Mouse (Mus musculus): ENCODE results near the gene Hipk1. TPM values are rescaled to one million over a fixed set of nuclear protein-coding genes. Genes with fewer than 3 reads are reported as not detected.
"Not testable (repeated sequence)": the region's sequence is repeated elsewhere in the genome, so short reads cannot be mapped to it uniquely, and the experiment has no call there.

Hipk1 gene
- polyA plus RNA-seq, 3 experiments from 2014 or later, result 28.8 to 71.0 (median 34.9) TPM

- ATAC-seq, result not testable (repeated sequence)
Observed at GRCm38 (mm10) chr3:103792111-103792406, 696 bp upstream of the Hipk1 start.

- ATAC-seq, result peak; percentile 15
Observed at GRCm38 (mm10) chr3:103790346-103791145, 817 bp downstream of the Hipk1 start.

GRCm38 (mm10) chr3:103789891-103790345 lies 1.4 kb downstream of the Hipk1 start:
- ATAC-seq, result peak; percentile 66

- no peak for ATAC-seq
Observed at GRCm38 (mm10) chr3:103789096-103789495, 2.3 kb downstream of the Hipk1 start.

- ATAC-seq, result no peak
Observed at GRCm38 (mm10) chr3:103787225-103787624, 4.1 kb downstream of the Hipk1 start.

- ATAC-seq, result no peak
Observed at GRCm38 (mm10) chr3:103782844-103783609, 8.3 kb downstream of the Hipk1 start.

DNA sequence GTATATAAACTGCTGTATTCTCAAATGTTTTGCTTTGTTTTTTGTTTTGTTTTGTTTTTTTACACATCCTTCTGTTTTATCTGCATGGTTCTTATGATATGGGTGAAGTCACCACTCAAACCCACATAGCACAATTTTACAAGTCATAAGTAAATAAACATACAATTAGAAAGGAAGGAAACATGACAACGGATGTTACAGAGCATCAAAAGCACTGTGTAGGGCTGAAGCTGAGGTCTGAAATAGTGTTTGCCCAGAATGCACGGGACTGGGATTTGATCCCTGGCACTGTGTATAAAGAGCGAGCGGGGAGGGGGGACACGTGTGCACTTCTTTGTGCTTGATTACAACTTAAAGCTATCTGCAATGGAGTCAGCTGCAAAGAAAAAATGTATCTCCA lies 10.6 kb downstream of the Hipk1 start:
- peak; percentile 71 for ATAC-seq

DNA sequence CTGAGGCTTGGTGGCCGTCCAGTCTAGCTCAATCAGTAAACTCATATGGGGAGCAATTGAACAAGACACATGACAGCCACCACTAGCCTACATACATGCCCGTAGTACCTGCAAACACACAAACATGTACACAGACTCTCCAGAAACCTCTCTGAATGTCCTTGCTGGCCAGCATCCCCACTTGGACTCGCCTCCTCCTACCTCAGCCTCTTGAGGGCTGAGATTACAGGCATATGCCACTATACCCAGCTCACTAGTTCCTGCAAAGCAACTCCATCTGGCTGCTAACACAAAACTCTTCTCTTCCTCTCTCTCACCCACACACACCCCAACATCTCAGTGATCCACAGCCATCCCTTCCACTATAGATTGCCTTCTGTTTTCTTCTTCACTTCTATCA lies 11.1 kb downstream of the Hipk1 start:
- no peak for ATAC-seq

DNA sequence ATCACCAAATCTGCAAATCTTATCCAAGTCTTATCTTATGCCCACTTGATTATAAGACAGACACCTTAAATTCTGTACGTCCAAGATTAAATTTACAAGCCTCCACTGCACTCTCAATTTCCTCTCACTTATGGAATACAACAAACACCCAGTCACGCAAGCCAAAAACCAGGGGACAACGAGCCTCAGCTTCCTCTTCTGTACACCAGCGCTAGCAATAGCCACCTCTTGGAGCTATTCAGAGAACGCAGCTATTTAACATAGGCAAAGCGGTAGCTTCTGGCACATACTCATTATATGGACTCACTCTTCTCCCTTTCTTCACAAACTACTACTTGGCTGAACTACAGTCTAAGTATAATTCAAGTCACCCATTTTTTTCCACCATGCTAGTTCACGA lies 12.2 kb downstream of the Hipk1 start:
- no peak for ATAC-seq

DNA sequence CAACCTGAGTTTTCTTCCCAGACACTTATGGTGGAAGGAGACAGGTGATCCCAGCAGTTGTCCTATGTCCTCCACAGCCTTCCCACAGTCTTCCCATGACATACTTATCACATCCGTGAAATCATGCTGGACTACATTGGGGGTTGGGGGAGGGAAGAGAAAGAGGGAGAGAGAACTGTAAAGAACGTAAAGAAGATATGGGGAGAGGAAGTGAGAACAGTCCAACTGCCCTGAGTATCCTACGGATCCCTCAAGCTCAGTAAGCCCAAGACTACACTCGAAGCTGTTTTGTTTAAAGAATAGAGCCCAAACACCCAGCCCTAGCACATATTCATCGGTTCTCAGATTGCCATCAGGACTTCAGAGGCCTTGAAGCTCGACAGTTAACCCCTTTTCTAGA lies 12.7 kb downstream of the Hipk1 start:
- ATAC-seq, result no peak

DNA sequence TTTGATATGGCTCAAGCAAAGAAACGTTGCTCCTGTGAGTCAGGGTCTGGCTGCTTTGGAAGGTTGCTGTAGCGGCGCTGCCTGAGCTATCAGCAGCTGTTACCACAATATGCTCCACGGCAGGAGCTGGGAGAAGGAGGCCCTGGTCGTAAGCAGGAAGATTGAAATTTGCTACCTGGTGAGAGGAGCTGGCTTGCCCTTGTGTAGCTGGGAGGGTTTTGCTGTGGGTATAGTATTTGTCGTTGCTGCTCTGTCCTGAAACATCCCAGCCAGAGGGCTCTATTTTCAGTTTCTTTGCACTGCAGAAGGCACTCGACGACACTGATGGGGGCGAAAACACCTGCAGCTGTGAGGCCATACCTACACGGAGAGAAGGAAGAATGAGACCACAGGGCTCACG lies 13.4 kb downstream of the Hipk1 start:
- ATAC-seq, result no peak

DNA sequence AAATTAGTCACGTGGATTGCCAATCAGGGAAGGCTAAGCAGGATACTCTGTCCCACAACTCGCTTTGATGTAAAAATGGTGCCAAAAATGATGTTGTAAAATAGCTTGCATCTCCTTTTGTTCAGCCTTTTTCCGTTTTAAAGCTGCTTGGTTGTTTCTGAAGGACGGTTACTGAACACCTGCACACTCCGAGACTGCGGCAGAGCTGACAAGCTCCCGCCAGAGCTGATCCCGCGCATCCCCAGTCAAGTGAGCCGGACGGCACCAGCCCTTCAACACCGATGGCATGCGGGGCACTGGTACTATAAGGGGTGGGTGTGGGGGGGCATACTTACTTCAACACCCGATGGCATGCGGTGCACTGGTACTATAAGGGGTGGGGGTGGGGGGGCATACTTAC lies 17.4 kb downstream of the Hipk1 start:
- ATAC-seq, result no peak

GRCm38 (mm10) chr3:103773508-103773907 lies 17.9 kb downstream of the Hipk1 start:
- peak; percentile 2 for ATAC-seq

GRCm38 (mm10) chr3:103772846-103773245 lies 18.5 kb downstream of the Hipk1 start:
- peak; percentile 83 for ATAC-seq

- ATAC-seq, result no peak
Observed at GRCm38 (mm10) chr3:103771531-103772130, 19.7 kb downstream of the Hipk1 start.

- no peak for ATAC-seq
Observed at GRCm38 (mm10) chr3:103766789-103767188, 24.6 kb downstream of the Hipk1 start.

GRCm38 (mm10) chr3:103759261-103759970 lies 31.9 kb downstream of the Hipk1 start:
- no peak for ATAC-seq

GRCm38 (mm10) chr3:103758456-103758855 lies 32.9 kb downstream of the Hipk1 start:
- no peak for ATAC-seq

GRCm38 (mm10) chr3:103756920-103757319 lies 34.4 kb downstream of the Hipk1 start:
- no peak for ATAC-seq

GRCm38 (mm10) chr3:103755351-103755750 lies 36.0 kb downstream of the Hipk1 start:
- no peak for ATAC-seq

DNA sequence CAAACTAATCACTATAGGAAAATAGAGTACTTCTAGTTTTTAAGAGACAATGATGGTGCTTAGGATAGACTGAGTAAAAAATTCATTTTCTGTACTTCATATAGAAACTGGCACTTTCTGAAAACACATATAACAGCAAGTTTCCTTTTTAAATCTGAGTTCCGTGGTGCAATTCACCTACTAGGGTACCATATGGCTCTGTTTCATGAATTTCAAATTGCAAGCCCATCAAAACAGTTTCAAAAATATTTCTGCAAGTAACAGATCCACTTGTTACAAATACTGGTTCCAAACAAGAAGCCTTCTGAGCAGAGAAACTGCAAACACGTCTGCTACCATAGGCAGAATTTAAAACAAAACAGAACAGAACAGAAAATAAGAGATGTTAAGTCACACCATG lies 39.8 kb downstream of the Hipk1 start:
- no peak for ATAC-seq

GRCm38 (mm10) chr3:103746711-103747110 lies 44.7 kb downstream of the Hipk1 start:
- no peak for ATAC-seq

All from inflammation-experienced regulatory T-cells, adult 6 months (primary cell).